Mouse (Mus musculus) limb, embryonic 14.5 days (tissue): ENCODE measurements around the gene Ptf1a. TPM values are rescaled to one million over a fixed set of nuclear protein-coding genes. Genes with fewer than 3 reads are reported as not detected.
A peak's percentile ranks its signal among the peaks of the same experiment; 100 is the strongest.

Experiments
- ATAC-seq: fragments of 200-750 bp; cut with Nextera tagmentation; 2 replicates; pipeline ENCODE4 v1.8.0; 2017; ENCODE audit warnings: low read depth, moderate number of reproducible peaks, moderate TSS enrichment; ENCODE audit not compliant: low FRiP score
- DNase-seq: peaks from one replicate; pipeline ENCODE4 v3.0.0-alpha.2; 2015; ENCODE audit warnings: low spot score
- H3K27ac ChIP-seq: fragments of 300-500 bp; sonication (generic); replicated peaks from 2 replicates; pipeline ENCODE4 v1.5.1; 2014; ENCODE audit warnings: low read depth, mild to moderate bottlenecking, low read length, moderate library complexity, mixed read lengths
- H3K27me3 ChIP-seq: fragments of 300-500 bp; sonication (generic); 2 replicates; pipeline ENCODE4 v1.6.1; 2014; ENCODE audit warnings: low read length, mixed read lengths; ENCODE audit not compliant: control insufficient read depth, insufficient read depth
- H3K36me3 ChIP-seq: fragments of 300-500 bp; sonication (generic); 2 replicates; pipeline ENCODE4 v1.6.1; 2014; ENCODE audit warnings: mild to moderate bottlenecking, low read length, moderate library complexity, mixed read lengths; ENCODE audit not compliant: control insufficient read depth, insufficient read depth
- H3K4me1 ChIP-seq: fragments of 300-500 bp; sonication (generic); 2 replicates; pipeline ENCODE4 v1.6.1; 2014; ENCODE audit warnings: antibody characterized with exemption, low read length, mixed read lengths; ENCODE audit not compliant: control insufficient read depth, insufficient read depth
- H3K4me2 ChIP-seq: fragments of 300-500 bp; sonication (generic); replicated peaks from 2 replicates; pipeline ENCODE4 v1.6.1; 2014; ENCODE audit warnings: low read depth, mild to moderate bottlenecking, low read length, moderate library complexity; ENCODE audit not compliant: severe bottlenecking
- H3K4me3 ChIP-seq: fragments of 300-500 bp; sonication (generic); replicated peaks from 2 replicates; pipeline ENCODE4 v1.5.1; 2014; ENCODE audit warnings: low read length
- H3K9ac ChIP-seq: fragments of 300-500 bp; sonication (generic); 2 replicates; pipeline ENCODE4 v1.6.1; 2014; ENCODE audit warnings: mild to moderate bottlenecking, low read depth, low read length, moderate library complexity; ENCODE audit not compliant: severe bottlenecking
- H3K9me3 ChIP-seq: fragments of 300-500 bp; sonication (generic); 2 replicates; pipeline ENCODE4 v1.6.1; 2016; ENCODE audit warnings: low read length; ENCODE audit not compliant: control insufficient read depth
- POLR2A ChIP-seq: fragments of 200-500 bp; IDR thresholded peaks from 2 replicates; pipeline ENCODE4 v1.8.0; 2012; ENCODE audit warnings: inconsistent platforms, mild to moderate bottlenecking, moderate library complexity, borderline replicate concordance; ENCODE audit not compliant: insufficient read depth, insufficient read length; ENCODE audit errors: extremely low read depth
- WGBS: fragments of 180-500 bp; shearing (Covaris S2); extraction: QIAGEN DNeasy Blood & Tissue Kit; methylation state at CpG from one replicate; pipeline ENCODE4 v1.1.7; 2014; 5-methylcytosine and 5-hydroxymethylcytosine counted together
- polyA plus RNA-seq, 2 experiments: library from polyadenylated mRNA; depleted of rRNA in 1 of 2; stranded (reverse) in 1 of 2; unstranded in 1 of 2; fragments of >200 nt; fragmentation: Nextera tagmentation in 1 of 2; extraction: Ambion mirVana in 1 of 2; gene quantifications; 2 replicates each; pipeline versions ENCODE4 v1.2.1 to v1.2.3; 2012 to 2014

Gene Ptf1a
- polyA plus RNA-seq, 2 experiments, result 0.04 TPM; not detected in 1

DNA sequence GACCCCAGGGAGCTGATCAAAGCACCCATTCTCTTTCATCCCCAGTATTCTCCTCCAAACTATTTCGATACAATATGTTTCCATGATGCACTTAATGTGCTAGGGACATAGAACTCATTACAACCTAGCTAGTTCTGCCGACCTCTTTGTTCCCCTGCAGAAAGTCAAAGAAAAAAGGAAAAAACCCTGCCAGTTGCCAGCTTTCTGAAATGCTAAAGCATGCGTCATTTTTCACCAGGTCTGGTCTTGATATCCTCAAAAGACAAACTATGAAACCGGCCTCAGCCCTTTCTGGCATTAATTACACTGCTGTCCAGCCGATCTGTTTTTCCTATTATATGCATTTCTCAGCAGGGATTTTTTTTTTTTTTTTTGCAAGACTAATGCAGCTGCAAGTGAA, 9.8 kb downstream of the Ptf1a start:
- Histone ChIP-seq H3K27me3 (peaks cover 58% of the 10 kb centered on the region), H3K9ac (no peak overlapping the region), H3K36me3 (no peaks in the 10 kb centered on the region), H3K4me2 (no peak overlapping the region), H3K27ac (no peak overlapping the region), H3K9me3 (no peaks in the 10 kb centered on the region), H3K4me3 (no peak overlapping the region), H3K4me1 (peaks cover 13% of the 10 kb centered on the region)
- TF ChIP-seq POLR2A, result no peak
- peak; percentile 52 for DNase-seq
- WGBS, result 1% methylated on average over 5 of the region's 5 CpGs
- no peak for ATAC-seq

DNA sequence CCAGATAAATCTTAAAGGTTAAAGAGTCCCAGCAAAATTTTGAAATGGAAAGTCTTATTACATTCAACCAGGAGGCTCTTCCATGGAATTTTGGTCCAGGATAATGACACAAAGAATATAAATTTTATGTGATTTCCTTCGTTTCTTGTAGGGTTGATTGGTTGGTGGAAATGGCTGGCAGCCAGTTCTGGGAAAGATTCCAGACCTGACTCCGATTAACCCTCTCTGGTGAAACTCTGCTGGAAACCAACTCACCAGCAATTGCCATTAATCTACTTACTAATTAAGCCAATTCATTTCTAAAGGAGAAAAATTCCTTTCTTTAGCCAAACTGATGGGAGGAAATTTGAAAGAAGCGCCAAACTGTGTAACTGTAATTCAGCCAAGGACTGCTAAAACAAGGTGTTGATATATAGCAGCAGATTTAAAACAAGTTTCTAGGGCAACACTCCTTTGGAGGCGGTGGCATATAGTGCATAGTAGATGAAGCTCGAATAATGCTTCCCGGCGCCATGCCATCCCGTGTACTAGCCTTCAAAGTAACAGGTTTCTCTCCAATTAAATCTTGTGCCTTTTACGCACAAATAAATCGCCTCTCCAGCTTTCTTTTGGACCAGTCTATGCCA, 10.5 kb downstream of the Ptf1a start:
- ATAC-seq (0 out of 2 replicates have a peak, but pooled peaks have one; percentile 26), DNase-seq (peak; percentile 78)
- Histone ChIP-seq H3K9ac (no peak overlapping the region), H3K27ac (no peak overlapping the region; the same call in 1 of the 2 replicates), H3K4me2 (0 out of 2 replicates have a peak overlapping the region, but pooled peaks have one; percentile 10), H3K27me3 (peaks cover 50% of the 10 kb centered on the region), H3K4me3 (no peak overlapping the region), H3K9me3 (no peaks in the 10 kb centered on the region), H3K36me3 (no peaks in the 10 kb centered on the region), H3K4me1 (peaks cover 13% of the 10 kb centered on the region)
- no peak for TF ChIP-seq POLR2A
- WGBS, result 5% methylated on average over 10 of the region's 10 CpGs

DNA sequence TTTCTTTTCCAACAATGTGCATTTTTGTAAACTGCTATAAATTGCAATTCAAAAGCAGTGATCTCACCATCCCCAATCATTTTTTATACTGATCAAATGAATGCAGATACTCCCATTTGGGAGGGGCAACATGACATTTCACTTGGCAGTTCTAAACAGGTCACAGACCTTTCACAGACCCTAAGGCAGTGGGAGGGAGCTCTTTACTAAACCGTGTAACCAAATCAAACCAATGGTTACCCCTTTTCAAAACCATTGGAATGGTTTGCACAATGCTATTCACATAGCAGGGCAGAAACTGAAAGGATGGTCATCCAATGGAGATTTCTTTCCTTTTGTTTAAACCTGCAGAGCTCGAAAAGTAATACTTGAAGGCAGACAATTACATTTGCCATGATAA, 13.3 kb downstream of the Ptf1a start:
- no peak overlapping the region for H3K9ac ChIP-seq
- ATAC-seq (no peak), DNase-seq (no peak)
- no peak overlapping the region for H3K4me2 ChIP-seq
- H3K4me1 ChIP-seq, result peaks cover 13% of the 10 kb centered on the region
- H3K4me3 ChIP-seq, result no peak overlapping the region
- no peak overlapping the region for H3K27ac ChIP-seq
- H3K36me3 ChIP-seq, result no peaks in the 10 kb centered on the region
- WGBS, result 53% methylated on average over 2 of the region's 2 CpGs
- no peak for TF ChIP-seq POLR2A
- H3K9me3 ChIP-seq, result no peaks in the 10 kb centered on the region
- H3K27me3 ChIP-seq, result peaks cover 22% of the 10 kb centered on the region

DNA sequence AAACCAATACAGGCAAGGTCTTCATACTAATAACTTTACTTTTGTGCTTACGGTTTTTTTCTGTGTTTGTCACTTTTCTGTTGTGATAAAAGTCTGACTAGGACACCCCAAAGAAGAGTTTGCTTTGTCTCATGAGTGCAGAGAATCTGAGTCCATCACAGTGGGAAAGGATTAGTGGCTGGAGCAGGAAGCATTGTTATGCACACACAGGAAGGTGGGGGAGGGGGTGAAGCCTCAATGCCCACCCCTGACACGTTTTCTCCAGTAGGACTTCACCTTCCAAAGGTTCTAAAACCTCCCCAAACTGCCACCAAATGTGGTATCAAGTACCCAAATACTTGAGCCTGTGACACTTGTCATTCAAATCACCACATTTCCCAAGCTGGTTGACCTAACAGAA, 16.5 kb downstream of the Ptf1a start:
- Histone ChIP-seq H3K9me3 (no peaks in the 10 kb centered on the region), H3K9ac (no peak overlapping the region), H3K4me3 (no peak overlapping the region), H3K36me3 (no peaks in the 10 kb centered on the region), H3K4me1 (0 out of 2 replicates have a peak, but pooled peaks cover under 1% of the 10 kb centered on the region), H3K4me2 (no peak overlapping the region), H3K27ac (no peak overlapping the region), H3K27me3 (peaks cover 2% of the 10 kb centered on the region; the same call in 1 of the 2 replicates)
- no peak for TF ChIP-seq POLR2A
- 41% methylated on average over 2 of the region's 2 CpGs for WGBS
- ATAC-seq, result no peak
- DNase-seq, result no peak

DNA sequence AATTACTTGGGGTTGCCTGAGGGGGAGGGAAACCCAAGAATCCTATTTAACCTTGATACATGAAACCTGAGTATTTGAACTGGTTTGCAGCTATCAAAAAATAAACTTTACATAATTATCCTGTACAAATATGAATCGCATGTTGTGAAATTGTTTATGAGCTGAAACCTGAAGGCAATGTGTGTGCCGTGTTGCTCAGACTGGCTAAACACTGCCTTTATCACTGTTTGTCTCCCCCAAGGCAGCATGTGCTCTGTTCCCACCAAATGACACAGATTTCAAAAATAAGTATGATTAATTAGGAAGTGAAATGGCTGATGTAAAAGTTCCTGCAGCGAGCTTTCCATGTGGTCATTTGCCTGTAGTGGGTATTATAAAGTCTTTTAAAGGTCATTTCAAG, 44.8 kb downstream of the Ptf1a start:
- H3K9me3 ChIP-seq, result no peaks in the 10 kb centered on the region
- 45% methylated on average over 3 of the region's 3 CpGs for WGBS
- no peaks in the 10 kb centered on the region for H3K4me1 ChIP-seq
- H3K9ac ChIP-seq, result no peak overlapping the region
- TF ChIP-seq POLR2A, result no peak
- no peak overlapping the region for H3K4me2 ChIP-seq
- no peak overlapping the region for H3K4me3 ChIP-seq
- H3K27ac ChIP-seq, result no peak overlapping the region
- ATAC-seq, result no peak
- no peaks in the 10 kb centered on the region for H3K27me3 ChIP-seq
- no peaks in the 10 kb centered on the region for H3K36me3 ChIP-seq
- DNase-seq, result no peak

Other genes starting within 250 kb of the Ptf1a start
- gene Armc3, start 246.4 kb upstream of the Ptf1a start, polyA plus RNA-seq (2012; rRNA removed), result 0.04 and 0.08 TPM in 2 replicates
- not detected in 2 replicates for gene Armc3, start 246.4 kb upstream of the Ptf1a start, polyA plus RNA-seq (2014; fragmentation: Nextera tagmentation; extraction: Ambion mirVana)
- 22.3 and 23.7 TPM in 2 replicates for gene Msrb2, start 74.2 kb upstream of the Ptf1a start, polyA plus RNA-seq (2012; rRNA removed)
- gene Msrb2, start 74.2 kb upstream of the Ptf1a start, polyA plus RNA-seq (2014; fragmentation: Nextera tagmentation; extraction: Ambion mirVana), result 25.1 and 25.6 TPM in 2 replicates
- gene 4921504E06Rik, start 108.3 kb downstream of the Ptf1a start, polyA plus RNA-seq (2012; rRNA removed), result not detected in 2 replicates
- not detected in 2 replicates for gene 4921504E06Rik, start 108.3 kb downstream of the Ptf1a start, polyA plus RNA-seq (2014; fragmentation: Nextera tagmentation; extraction: Ambion mirVana)
- gene Otud1, start 212.1 kb downstream of the Ptf1a start, polyA plus RNA-seq (2012; rRNA removed), result 2.5 and 2.6 TPM in 2 replicates
- 1.6 and 2.1 TPM in 2 replicates for gene Otud1, start 212.1 kb downstream of the Ptf1a start, polyA plus RNA-seq (2014; fragmentation: Nextera tagmentation; extraction: Ambion mirVana)